Mouse (Mus musculus): ENCODE measurements around the gene Rrnad1. TPM values are rescaled to one million over a fixed set of nuclear protein-coding genes. Genes with fewer than 3 reads are reported as not detected.
A peak's percentile ranks its signal among the peaks of the same experiment; 100 is the strongest.

Gene Rrnad1
- polyA plus RNA-seq, 1 experiment from 2014 or later, result 19.1 TPM

DNA sequence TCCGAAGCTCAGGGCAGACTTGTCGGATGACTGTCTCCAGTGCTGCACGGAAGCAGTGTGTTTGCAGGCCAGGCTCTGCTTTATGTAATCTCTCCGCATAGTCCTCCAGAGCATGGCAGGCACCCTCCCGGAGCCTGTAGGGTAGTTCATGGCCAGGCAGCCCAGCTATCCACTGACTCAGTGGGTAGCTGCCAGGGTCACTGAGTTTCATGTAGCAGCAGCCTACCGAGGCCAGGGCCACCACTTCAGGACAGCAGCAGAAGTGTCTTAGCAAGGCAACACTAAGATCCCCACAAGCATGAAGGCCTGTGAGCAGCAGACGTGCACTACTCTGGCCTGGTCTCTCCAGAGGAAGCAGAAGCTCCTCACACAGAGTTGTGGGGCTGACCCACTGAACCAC, 5.5 kb downstream of the Rrnad1 start:
- no peaks in the 10 kb centered on the region for H3K9me3 ChIP-seq
- DNase-seq (ENCODE audit: extremely low spot score, low spot score), result no peak
- no peaks in the 10 kb centered on the region for H3K27me3 ChIP-seq (ENCODE audit: poor library complexity, severe bottlenecking)
- no peak overlapping the region for H3K27ac ChIP-seq
- 92% methylated on average over 7 of the region's 7 CpGs for WGBS
- H3K4me3 ChIP-seq, result no peak overlapping the region; the same call in 1 of the 2 replicates
- peaks cover 20% of the 10 kb centered on the region for H3K4me1 ChIP-seq
- H3K36me3 ChIP-seq (replicated peaks), result peaks cover 68% of the 10 kb centered on the region

GRCm38 (mm10) chr3:87920270-87920943, 10.1 kb downstream of the Rrnad1 start:
- Histone ChIP-seq H3K27ac (no peak overlapping the region), H3K4me3 (peak overlapping the region; percentile 65), H3K36me3 (replicated peaks) (peaks cover 68% of the 10 kb centered on the region), H3K9me3 (no peaks in the 10 kb centered on the region), H3K4me1 (peaks cover 19% of the 10 kb centered on the region), H3K27me3 (ENCODE audit: poor library complexity, severe bottlenecking) (no peaks in the 10 kb centered on the region)
- DNase-seq (ENCODE audit: extremely low spot score, low spot score), result no peak
- WGBS, result 66% methylated on average over 9 of the region's 9 CpGs

- DNase-seq (ENCODE audit: extremely low spot score, low spot score), result peak; percentile 73
- H3K36me3 ChIP-seq (replicated peaks), result peaks cover 68% of the 10 kb centered on the region
- H3K27ac ChIP-seq, result peak within 1 kb of the TSS; percentile 84
- H3K9me3 ChIP-seq, result no peaks in the 10 kb centered on the region
- H3K4me3 ChIP-seq, result peak within 1 kb of the TSS; percentile 65
- peaks cover 19% of the 10 kb centered on the region for H3K4me1 ChIP-seq
- under 1% methylated on average over 30 of the region's 30 CpGs for WGBS
- no peaks in the 10 kb centered on the region for H3K27me3 ChIP-seq (ENCODE audit: poor library complexity, severe bottlenecking)
These were observed 11.0 kb downstream of the Rrnad1 start, which contains the start of gene Mrpl24 for GRCm38 (mm10) chr3:87919336-87920108. Gene Mrpl24 (plus strand): TSS chr3:87919506.

GRCm38 (mm10) chr3:87918551-87918950, 12.0 kb downstream of the Rrnad1 start:
- no peaks in the 10 kb centered on the region for H3K27me3 ChIP-seq (ENCODE audit: poor library complexity, severe bottlenecking)
- H3K36me3 ChIP-seq (replicated peaks), result peaks cover 68% of the 10 kb centered on the region
- H3K9me3 ChIP-seq, result no peaks in the 10 kb centered on the region
- peak overlapping the region; percentile 65; the same call in 1 of the 2 replicates for H3K4me3 ChIP-seq
- no peak overlapping the region for H3K27ac ChIP-seq
- no peak for DNase-seq (ENCODE audit: extremely low spot score, low spot score)
- peaks cover 19% of the 10 kb centered on the region for H3K4me1 ChIP-seq
- WGBS, result 95% methylated on average over 1 of the region's 1 CpGs

- Histone ChIP-seq H3K27me3 (ENCODE audit: poor library complexity, severe bottlenecking) (no peaks in the 10 kb centered on the region), H3K9me3 (no peaks in the 10 kb centered on the region), H3K36me3 (replicated peaks) (peaks cover 63% of the 10 kb centered on the region), H3K4me3 (no peak overlapping the region; the same call in 1 of the 2 replicates), H3K27ac (no peak overlapping the region), H3K4me1 (peaks cover 31% of the 10 kb centered on the region)
- DNase-seq (ENCODE audit: extremely low spot score, low spot score), result no peak
- 92% methylated on average over 1 of the region's 1 CpGs for WGBS
These were observed 13.5 kb downstream of the Rrnad1 start for GRCm38 (mm10) chr3:87916990-87917389.

DNA sequence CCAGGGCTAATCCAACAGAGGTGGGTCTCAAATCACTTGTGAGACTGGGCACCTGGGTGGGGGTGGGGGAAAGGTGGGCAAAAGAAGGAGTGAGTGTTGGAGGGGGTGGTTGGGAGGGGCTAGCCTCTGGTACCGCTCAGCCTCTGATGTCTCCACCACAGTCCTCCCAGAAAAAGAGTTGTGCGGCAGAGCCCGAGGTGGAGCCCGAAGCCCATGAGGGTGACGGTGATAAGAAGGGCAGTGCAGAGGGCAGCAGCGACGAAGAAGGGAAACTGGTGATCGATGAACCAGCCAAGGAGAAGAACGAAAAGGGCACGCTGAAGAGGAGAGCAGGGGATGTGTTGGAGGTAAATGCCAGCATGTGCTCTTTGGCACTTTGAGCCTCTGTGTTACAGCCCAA, 16.6 kb downstream of the Rrnad1 start:
- no peak for DNase-seq (ENCODE audit: extremely low spot score, low spot score)
- no peak overlapping the region for H3K27ac ChIP-seq
- H3K9me3 ChIP-seq, result no peaks in the 10 kb centered on the region
- 97% methylated on average over 10 of the region's 10 CpGs for WGBS
- no peak overlapping the region for H3K4me3 ChIP-seq
- no peaks in the 10 kb centered on the region for H3K27me3 ChIP-seq (ENCODE audit: poor library complexity, severe bottlenecking)
- peaks cover 54% of the 10 kb centered on the region for H3K36me3 ChIP-seq (replicated peaks)
- H3K4me1 ChIP-seq, result peaks cover 45% of the 10 kb centered on the region

- Histone ChIP-seq H3K4me1 (peaks cover 47% of the 10 kb centered on the region), H3K27me3 (ENCODE audit: poor library complexity, severe bottlenecking) (no peaks in the 10 kb centered on the region), H3K27ac (no peak overlapping the region), H3K9me3 (no peaks in the 10 kb centered on the region), H3K36me3 (replicated peaks) (peaks cover 54% of the 10 kb centered on the region), H3K4me3 (no peak overlapping the region)
- 80% methylated on average over 7 of the region's 7 CpGs for WGBS
- no peak for DNase-seq (ENCODE audit: extremely low spot score, low spot score)
These were observed 17.0 kb downstream of the Rrnad1 start for GRCm38 (mm10) chr3:87913491-87913890.

- DNase-seq (ENCODE audit: extremely low spot score, low spot score), result peak; percentile 89
- peak overlapping the region; percentile 98 for H3K27ac ChIP-seq
- H3K36me3 ChIP-seq (replicated peaks), result peaks cover 33% of the 10 kb centered on the region
- peaks cover 61% of the 10 kb centered on the region for H3K4me1 ChIP-seq
- H3K4me3 ChIP-seq, result peak overlapping the region; percentile 98
- no peaks in the 10 kb centered on the region for H3K27me3 ChIP-seq (ENCODE audit: poor library complexity, severe bottlenecking)
- no peaks in the 10 kb centered on the region for H3K9me3 ChIP-seq
- WGBS, result 3% methylated on average over 12 of the region's 12 CpGs
These were observed 19.9 kb downstream of the Rrnad1 start for GRCm38 (mm10) chr3:87910573-87911141.

DNA sequence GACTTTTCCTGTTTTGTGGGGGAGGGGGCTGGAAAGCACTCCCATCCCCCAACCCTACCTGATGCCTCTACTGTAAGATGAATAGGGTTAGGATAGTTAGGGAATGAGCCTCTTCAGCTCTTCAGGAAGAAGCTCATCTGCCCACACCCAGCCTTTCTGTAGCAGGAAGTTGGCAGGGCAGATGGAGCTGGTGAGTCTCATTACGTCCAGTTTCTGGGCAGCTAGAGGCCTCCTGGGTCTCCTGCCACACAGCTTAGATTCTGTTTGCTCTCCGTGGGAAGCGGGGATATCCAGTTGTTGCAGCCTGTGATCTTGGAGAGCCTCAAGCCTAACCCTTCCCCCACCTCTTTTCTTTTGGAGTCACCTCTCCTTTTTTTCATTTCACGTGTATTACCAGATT, 20.6 kb downstream of the Rrnad1 start:
- WGBS, result 3% methylated on average over 4 of the region's 4 CpGs

GRCm38 (mm10) chr3:87909381-87909780, 21.1 kb downstream of the Rrnad1 start:
- Histone ChIP-seq H3K27ac (peak overlapping the region; percentile 98), H3K27me3 (ENCODE audit: poor library complexity, severe bottlenecking) (no peaks in the 10 kb centered on the region), H3K36me3 (replicated peaks) (peaks cover 20% of the 10 kb centered on the region), H3K4me3 (peak overlapping the region; percentile 98), H3K9me3 (no peaks in the 10 kb centered on the region), H3K4me1 (peaks cover 61% of the 10 kb centered on the region)
- 87% methylated on average over 2 of the region's 2 CpGs for WGBS
- DNase-seq (ENCODE audit: extremely low spot score, low spot score), result no peak

More for the DNA sequence above, 20.6 kb downstream of the Rrnad1 start:
- Histone ChIP-seq H3K27ac (peak overlapping the region; percentile 98), H3K27me3 (ENCODE audit: poor library complexity, severe bottlenecking) (no peaks in the 10 kb centered on the region), H3K9me3 (no peaks in the 10 kb centered on the region), H3K4me1 (peaks cover 61% of the 10 kb centered on the region), H3K36me3 (replicated peaks) (peaks cover 25% of the 10 kb centered on the region), H3K4me3 (peak overlapping the region; percentile 98)
- no peak for DNase-seq (ENCODE audit: extremely low spot score, low spot score)

DNA sequence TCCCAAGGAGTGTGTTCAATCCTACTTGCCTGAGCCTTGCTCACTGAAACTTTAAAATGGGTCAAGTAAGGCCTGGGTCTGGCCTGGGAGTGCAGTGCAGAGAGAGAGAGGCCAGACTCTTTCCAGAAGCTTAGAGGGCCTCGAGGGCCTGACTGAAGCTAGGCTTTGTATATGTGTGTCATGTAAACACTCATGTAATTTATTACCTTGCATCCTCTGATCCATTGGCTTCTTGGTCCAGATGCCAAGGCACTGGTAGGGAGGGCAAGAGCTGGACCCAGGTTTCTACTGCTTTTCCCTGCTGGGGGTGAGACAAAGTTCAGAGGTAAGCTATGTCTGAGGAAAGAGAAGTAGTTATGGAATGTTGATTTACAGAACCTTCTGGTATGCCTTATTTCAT, 22.6 kb downstream of the Rrnad1 start:
- DNase-seq (ENCODE audit: extremely low spot score, low spot score), result no peak
- Histone ChIP-seq H3K4me3 (peak overlapping the region; percentile 98), H3K27me3 (ENCODE audit: poor library complexity, severe bottlenecking) (no peaks in the 10 kb centered on the region), H3K4me1 (peaks cover 62% of the 10 kb centered on the region), H3K27ac (peak overlapping the region; percentile 98), H3K36me3 (replicated peaks) (peaks cover 5% of the 10 kb centered on the region), H3K9me3 (no peaks in the 10 kb centered on the region)
- 10% methylated on average over 1 of the region's 1 CpGs for WGBS

- peak; percentile 52 for DNase-seq (ENCODE audit: extremely low spot score, low spot score)
- no peaks in the 10 kb centered on the region; the same call in none of the 2 replicates for H3K36me3 ChIP-seq (replicated peaks)
- no peaks in the 10 kb centered on the region for H3K9me3 ChIP-seq
- H3K4me3 ChIP-seq, result peak overlapping the region; percentile 98
- under 1% methylated on average over 27 of the region's 27 CpGs for WGBS
- peaks cover 57% of the 10 kb centered on the region for H3K4me1 ChIP-seq
- no peaks in the 10 kb centered on the region for H3K27me3 ChIP-seq (ENCODE audit: poor library complexity, severe bottlenecking)
- peak overlapping the region; percentile 98 for H3K27ac ChIP-seq
These were observed 23.3 kb downstream of the Rrnad1 start for GRCm38 (mm10) chr3:87906981-87907857.

Measured in forebrain, embryonic 10.5 days (tissue).